Mouse (Mus musculus): ENCODE measurements around the gene St6galnac3.

DNA sequence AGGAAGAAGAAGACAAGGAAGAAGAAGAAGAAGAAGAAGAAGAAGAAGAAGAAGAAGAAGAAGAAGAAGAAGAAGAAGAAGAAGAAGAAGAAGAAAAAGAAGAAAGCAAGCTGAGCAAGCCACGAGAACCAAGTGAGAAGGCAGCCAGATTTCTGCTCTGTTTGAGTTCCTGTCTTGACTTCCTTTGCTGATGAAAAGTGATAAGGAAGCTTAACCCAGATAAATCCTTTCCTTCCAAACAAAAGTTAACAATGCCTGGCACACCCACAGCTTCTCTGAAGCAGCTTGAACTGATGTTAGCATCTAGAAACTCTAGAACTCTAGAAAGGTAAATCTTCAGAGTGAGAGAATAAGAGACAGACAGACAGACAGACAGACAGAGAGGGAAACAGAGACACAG, 14.4 kb downstream of the St6galnac3 start:
- no peak for TF ChIP-seq POLR2A (IDR thresholded peaks at IDR 0.05; ENCODE audit: low read depth, low read length)
- no peak for TF ChIP-seq CTCF (conservative IDR thresholded peaks at IDR 0.05; ENCODE audit: insufficient read depth, insufficient read length, low read depth, low read length)
